Mouse (Mus musculus) liver, embryonic 14.5 days (tissue): ENCODE data around the gene Chd4. TPM values are rescaled to one million over a fixed set of nuclear protein-coding genes. Genes with fewer than 3 reads are reported as not detected.

Experiments used
- ATAC-seq: fragments of 200-750 bp; cut with Nextera tagmentation; 2 replicates; pipeline ENCODE4 v1.8.0; 2017; ENCODE audit warnings: moderate number of reproducible peaks, mild to moderate bottlenecking, moderate library complexity; ENCODE audit not compliant: insufficient read depth
- DNase-seq, 3 experiments: peaks; one replicate each; pipeline ENCODE4 v3.0.0-alpha.2; 2012 to 2013; ENCODE audit warnings: low read depth in 3 of 3, low spot score in 3 of 3
- H3K27ac ChIP-seq: fragments of 300-500 bp; sonication (generic); 2 replicates; pipeline ENCODE4 v1.5.1; 2014; ENCODE audit warnings: moderate library complexity, mild to moderate bottlenecking, control low read depth, inconsistent platforms
- H3K27me3 ChIP-seq: fragments of 300-500 bp; sonication (generic); 2 replicates; pipeline ENCODE4 v1.6.1; 2014; ENCODE audit warnings: mild to moderate bottlenecking, low read length, moderate library complexity; ENCODE audit not compliant: control insufficient read depth, insufficient read depth
- H3K36me3 ChIP-seq: fragments of 300-500 bp; sonication (generic); replicated peaks from 2 replicates; pipeline ENCODE4 v1.6.1; 2014; ENCODE audit warnings: low read depth; ENCODE audit not compliant: control insufficient read depth, insufficient read depth
- H3K4me1 ChIP-seq, 2 experiments: fragments of 200-500 bp in 1 of 2; fragments of 300-500 bp in 1 of 2; sonication (generic) in 1 of 2; replicated peaks; 2 replicates each; pipeline ENCODE4 v1.6.1; 2012 to 2014; ENCODE audit warnings: antibody characterized with exemption in 1 of 2, inconsistent platforms in 1 of 2, low read length in 1 of 2; ENCODE audit not compliant: control insufficient read depth in 2 of 2, insufficient read depth in 2 of 2
- H3K4me2 ChIP-seq: fragments of 300-500 bp; sonication (generic); 2 replicates; pipeline ENCODE4 v1.6.1; 2014; ENCODE audit warnings: low read depth, mild to moderate bottlenecking, control low read depth, moderate library complexity
- H3K4me3 ChIP-seq, 2 experiments: fragments of 200-500 bp in 1 of 2; fragments of 300-500 bp in 1 of 2; sonication (generic) in 1 of 2; 2 replicates each; pipeline ENCODE4 v1.5.1; 2012 to 2014; ENCODE audit warnings: low read depth in 2 of 2, low read length in 2 of 2, mild to moderate bottlenecking in 2 of 2, control low read depth in 1 of 2, inconsistent platforms in 1 of 2, moderate library complexity in 1 of 2; ENCODE audit not compliant: insufficient read depth in 1 of 2
- H3K9ac ChIP-seq: fragments of 300-500 bp; sonication (generic); replicated peaks from 2 replicates; pipeline ENCODE4 v1.6.1; 2014; ENCODE audit warnings: mild to moderate bottlenecking, control low read depth, moderate library complexity
- H3K9me3 ChIP-seq: fragments of 300-500 bp; sonication (generic); 2 replicates; pipeline ENCODE4 v1.6.1; 2016; ENCODE audit warnings: low read length, mixed read lengths; ENCODE audit not compliant: control insufficient read depth
- CTCF ChIP-seq: IDR thresholded peaks from 2 replicates; pipeline ENCODE4 v1.5.1; 2016; ENCODE audit warnings: antibody characterized with exemption, low read depth, control low read depth
- EP300 ChIP-seq: IDR thresholded peaks from 2 replicates; pipeline ENCODE4 v1.6.1; 2016; ENCODE audit warnings: antibody characterized with exemption, low read depth
- WGBS: fragments of 180-500 bp; shearing (Covaris S2); extraction: QIAGEN DNeasy Blood & Tissue Kit; methylation state at CpG from one replicate; pipeline ENCODE4 v1.1.7; 2014; ENCODE audit not compliant: insufficient replicate concordance; 5-methylcytosine and 5-hydroxymethylcytosine counted together
- polyA plus RNA-seq, 2 experiments: library from polyadenylated mRNA; depleted of rRNA in 1 of 2; stranded (reverse) in 1 of 2; unstranded in 1 of 2; fragments of >200 nt; fragmentation: Nextera tagmentation in 1 of 2; extraction: Ambion mirVana in 1 of 2; gene quantifications; 2 replicates each; pipeline versions ENCODE4 v1.2.1 to v1.2.3; 2012 to 2014

Gene Chd4
- polyA plus RNA-seq, 2 experiments, result 19.7 to 24.7 TPM

DNA sequence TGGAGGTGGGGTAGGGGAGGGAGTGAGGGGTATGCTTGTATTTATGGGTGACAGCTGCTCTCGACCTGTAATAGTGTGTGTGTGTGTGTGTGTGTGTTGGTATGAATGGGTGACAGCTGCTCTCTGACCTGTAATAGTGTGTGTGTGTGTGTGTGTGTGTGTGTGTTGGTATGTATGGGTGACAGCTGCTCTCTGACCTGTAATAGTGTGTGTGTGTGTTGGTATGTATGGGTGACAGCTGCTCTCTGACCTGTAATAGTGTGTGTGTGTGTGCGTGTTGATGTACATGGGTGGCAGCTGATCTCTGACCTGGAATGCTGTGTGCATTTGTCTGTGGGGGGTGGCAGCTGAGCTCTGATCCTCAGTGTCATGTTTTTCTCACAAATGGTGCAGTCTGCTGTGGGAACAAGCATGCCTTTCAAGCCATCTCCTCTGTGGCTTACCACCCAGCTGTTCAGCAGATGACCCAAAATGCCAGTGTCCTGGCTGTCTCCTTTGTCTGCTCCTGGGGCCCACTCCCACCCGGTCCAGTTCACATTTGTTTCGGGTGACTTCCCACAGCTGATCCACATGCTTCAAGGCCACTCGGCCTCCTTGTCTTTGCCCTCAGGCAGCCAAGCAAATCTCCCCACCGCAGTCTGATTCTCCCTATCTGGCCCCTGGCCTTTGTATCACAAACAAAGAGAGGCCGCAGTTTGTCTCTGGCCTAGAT lies 61.3 kb downstream of the Chd4 start:
- no peak for DNase-seq
- peaks cover 15 to 29% of the 10 kb centered on the region in 2 experiments for H3K4me1 ChIP-seq
- no peak for ATAC-seq

DNA sequence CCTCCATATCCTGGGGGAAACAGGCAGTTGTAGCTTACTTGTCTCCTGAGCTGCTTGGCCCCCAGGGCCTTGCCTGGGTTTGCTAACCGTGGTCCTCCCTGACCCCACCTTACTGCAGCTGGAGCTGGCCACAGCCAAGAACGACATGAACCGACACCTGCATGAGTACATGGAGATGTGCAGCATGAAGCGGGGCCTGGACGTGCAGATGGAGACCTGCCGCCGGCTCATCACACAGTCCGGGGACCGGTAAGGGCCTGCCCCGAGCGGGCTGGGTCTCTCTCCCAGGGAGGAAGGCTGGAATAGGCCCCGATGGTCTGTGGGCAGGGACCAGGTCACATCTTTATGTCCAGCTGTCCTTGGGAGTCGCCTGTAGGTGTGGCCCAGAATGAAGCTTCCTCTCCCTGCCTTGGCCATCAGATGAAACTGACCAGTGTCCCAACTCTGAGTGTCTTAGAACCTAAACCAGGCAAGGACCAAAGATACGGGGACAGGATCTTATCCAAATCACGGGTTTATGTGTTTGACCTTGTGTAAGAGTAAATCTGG lies 63.2 kb downstream of the Chd4 start:
- ATAC-seq, result no peak
- peaks cover 12% of the 10 kb centered on the region for H3K36me3 ChIP-seq
- 80% methylated on average over 15 of the region's 15 CpGs for WGBS

More for the DNA sequence above, 61.3 kb downstream of the Chd4 start:
- 75% methylated on average over 7 of the region's 7 CpGs for WGBS
- no peak overlapping the region for H3K9ac ChIP-seq
- TF ChIP-seq CTCF, result no peak
- no peak for TF ChIP-seq EP300
- H3K27me3 ChIP-seq, result no peaks in the 10 kb centered on the region
- no peak overlapping the region for H3K27ac ChIP-seq
- H3K36me3 ChIP-seq, result peaks cover 2% of the 10 kb centered on the region
- H3K4me2 ChIP-seq, result no peak overlapping the region
- no peaks in the 10 kb centered on the region for H3K9me3 ChIP-seq
- no peak overlapping the region for H3K4me3 ChIP-seq

DNA sequence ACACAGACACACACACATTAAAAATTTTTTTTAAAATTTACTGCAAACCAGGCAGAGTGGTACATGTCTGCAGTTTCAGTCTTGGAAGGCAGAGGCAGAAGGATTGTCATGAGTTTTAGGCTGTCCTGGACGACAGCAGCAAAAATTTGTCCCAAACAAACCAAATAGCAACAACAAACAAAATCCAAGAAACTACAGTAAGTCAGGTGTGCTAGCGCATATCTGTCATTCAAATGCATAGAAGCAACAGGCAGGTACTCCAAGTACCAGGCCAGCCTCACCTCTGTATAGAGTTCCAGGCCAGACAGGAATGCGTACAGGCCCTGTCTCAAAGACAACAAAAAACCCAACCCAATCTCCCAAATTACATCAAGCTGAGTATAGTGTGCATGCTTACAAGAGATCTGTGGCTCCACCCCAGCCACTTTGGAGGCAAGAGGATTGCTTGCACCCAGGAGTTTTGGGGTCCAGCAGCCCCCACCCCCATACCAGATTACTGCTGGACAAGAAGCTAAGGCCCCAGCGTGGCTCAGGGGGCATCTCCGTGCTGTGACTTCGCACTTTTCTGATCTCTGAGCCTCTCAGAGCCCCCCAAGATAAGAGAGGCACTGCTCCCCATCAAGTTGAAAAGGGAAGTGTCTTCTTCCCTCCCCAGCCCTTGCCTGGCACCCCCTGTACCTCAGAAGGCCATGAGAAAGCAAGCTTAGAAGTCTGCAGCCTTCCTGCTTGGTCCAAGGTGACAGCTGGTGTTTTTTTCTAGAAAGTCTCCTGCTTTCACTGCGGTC lies 64.2 kb downstream of the Chd4 start:
- ATAC-seq (no peak), DNase-seq (no peak)
- Histone ChIP-seq H3K4me3 (no peak overlapping the region), H3K27me3 (no peaks in the 10 kb centered on the region), H3K9me3 (no peaks in the 10 kb centered on the region), H3K27ac (no peak overlapping the region), H3K4me1 (peaks cover 7 to 31% of the 10 kb centered on the region in 2 experiments), H3K36me3 (peaks cover 12% of the 10 kb centered on the region), H3K4me2 (peak overlapping the region; percentile 28), H3K9ac (no peak overlapping the region)
- TF ChIP-seq CTCF, result no peak
- WGBS, result 47% methylated on average over 7 of the region's 7 CpGs

More for the DNA sequence above, 63.2 kb downstream of the Chd4 start:
- TF ChIP-seq EP300, result no peak
- TF ChIP-seq CTCF, result no peak
- H3K27ac ChIP-seq, result no peak overlapping the region
- no peak for DNase-seq
- H3K4me1 ChIP-seq, result peaks cover 7 to 30% of the 10 kb centered on the region in 2 experiments
- H3K27me3 ChIP-seq, result no peaks in the 10 kb centered on the region
- no peak overlapping the region for H3K4me2 ChIP-seq
- no peaks in the 10 kb centered on the region for H3K9me3 ChIP-seq
- H3K9ac ChIP-seq, result no peak overlapping the region
- H3K4me3 ChIP-seq, result no peak overlapping the region

DNA sequence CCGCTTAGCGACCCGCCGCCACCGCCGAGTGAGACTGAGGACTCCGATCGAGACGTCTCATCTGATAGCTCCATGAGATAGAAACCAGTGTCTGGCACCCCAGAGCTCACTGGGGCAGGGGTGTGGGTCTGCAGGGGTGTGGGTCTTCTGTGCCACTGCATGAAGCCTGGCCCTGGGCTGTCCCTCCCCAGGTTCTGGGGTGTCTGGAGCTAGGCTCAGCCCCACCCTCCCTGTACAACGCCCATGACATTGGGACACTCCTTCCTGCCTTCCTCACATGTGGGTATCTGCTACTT lies 64.7 kb downstream of the Chd4 start:
- Histone ChIP-seq H3K4me1 (peaks cover 7 to 26% of the 10 kb centered on the region in 2 experiments), H3K9me3 (no peaks in the 10 kb centered on the region), H3K4me3 (no peak overlapping the region), H3K27me3 (no peaks in the 10 kb centered on the region), H3K27ac (no peak overlapping the region), H3K9ac (no peak overlapping the region), H3K4me2 (peak overlapping the region; percentile 28), H3K36me3 (peaks cover 12% of the 10 kb centered on the region)
- no peak for TF ChIP-seq EP300
- no peak for TF ChIP-seq CTCF
- ATAC-seq (no peak), DNase-seq (no peak)
- WGBS, result 38% methylated on average over 10 of the region's 10 CpGs
